Mouse (Mus musculus): ENCODE results near the gene Krt16.
"Not testable (repeated sequence)": the region's sequence is repeated elsewhere in the genome, so short reads cannot be mapped to it uniquely, and the experiment has no call there.

Krt16 gene

GRCm38 (mm10) chr11:100255514-100255913 lies 6.8 kb upstream of the Krt16 start:
- DNase-seq: no peak

GRCm38 (mm10) chr11:100254360-100255090 lies 5.8 kb upstream of the Krt16 start:
- no peak for DNase-seq

GRCm38 (mm10) chr11:100246471-100246870 lies 2.2 kb downstream of the Krt16 start:
- DNase-seq: not testable (repeated sequence)

DNA sequence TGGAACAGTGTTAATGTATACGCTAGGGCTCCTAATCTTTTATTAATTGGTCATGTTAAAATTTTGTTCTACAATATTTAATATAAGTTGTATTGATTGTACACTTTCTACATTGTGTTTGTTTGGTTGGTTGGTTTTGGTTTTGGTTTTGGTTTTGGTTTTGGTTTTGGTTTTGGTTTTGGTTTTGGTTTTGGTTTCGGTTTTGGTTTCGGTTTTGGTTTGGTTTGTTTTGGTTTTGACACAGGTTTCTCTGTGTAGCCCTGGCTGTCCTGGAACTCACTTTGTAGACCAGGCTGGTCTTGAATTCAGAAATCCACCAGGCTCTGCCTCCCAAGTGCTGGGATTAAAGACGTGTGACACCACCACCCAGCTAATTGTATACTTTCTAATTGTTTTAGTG lies 8.4 kb downstream of the Krt16 start:
- DNase-seq: not testable (repeated sequence)

GRCm38 (mm10) chr11:100221741-100222140 lies 27.0 kb downstream of the Krt16 start:
- no peak for DNase-seq

DNA sequence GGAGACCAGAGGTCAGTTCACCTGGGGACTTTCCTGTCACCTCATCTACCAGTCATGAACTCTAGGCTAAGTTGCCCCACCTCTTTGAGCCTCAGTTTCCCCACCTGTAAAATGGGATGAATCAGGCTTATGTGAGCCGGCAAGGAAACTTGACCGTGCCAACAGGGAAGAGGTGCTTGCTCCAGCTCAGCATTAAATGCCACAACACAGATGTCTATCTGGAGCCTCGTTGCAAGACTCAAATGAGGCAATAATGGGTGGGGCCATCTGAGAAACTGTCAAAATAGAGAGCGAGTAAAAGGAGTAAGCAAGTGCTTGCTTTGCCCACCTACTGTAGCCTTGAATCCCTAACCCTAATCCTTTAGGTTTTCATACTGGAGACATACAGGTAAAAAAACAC lies 29.4 kb downstream of the Krt16 start:
- no peak for DNase-seq

- DNase-seq: no peak
These were observed 40.2 kb downstream of the Krt16 start for GRCm38 (mm10) chr11:100208542-100208941.

- no peak for DNase-seq
These were observed 41.2 kb downstream of the Krt16 start, which contains the start of gene Krt14 for GRCm38 (mm10) chr11:100207498-100207897. TSS of gene Krt14 (minus strand) at chr11:100207548.

GRCm38 (mm10) chr11:100203448-100203847 lies 45.3 kb downstream of the Krt16 start:
- DNase-seq: no peak

DNA sequence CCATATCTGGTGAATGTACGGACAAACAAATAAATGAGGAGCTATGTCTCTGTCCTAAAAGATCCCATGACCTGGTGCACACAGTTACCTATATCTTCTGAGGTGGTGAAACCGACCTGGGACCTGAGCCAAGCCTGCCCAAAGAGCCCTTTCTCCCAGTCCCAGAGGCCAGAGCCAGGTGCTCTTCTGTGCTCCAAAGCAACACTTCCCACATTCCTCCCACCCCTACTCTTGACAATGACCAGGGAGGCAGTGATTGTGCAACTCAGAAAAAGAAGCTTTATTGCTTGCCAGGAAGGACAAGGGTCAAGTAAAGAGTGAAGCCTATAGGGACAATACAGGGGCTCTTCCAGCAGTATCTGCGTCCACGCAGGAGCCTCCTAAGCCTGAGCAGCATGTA lies 45.8 kb downstream of the Krt16 start:
- DNase-seq: no peak

DNA sequence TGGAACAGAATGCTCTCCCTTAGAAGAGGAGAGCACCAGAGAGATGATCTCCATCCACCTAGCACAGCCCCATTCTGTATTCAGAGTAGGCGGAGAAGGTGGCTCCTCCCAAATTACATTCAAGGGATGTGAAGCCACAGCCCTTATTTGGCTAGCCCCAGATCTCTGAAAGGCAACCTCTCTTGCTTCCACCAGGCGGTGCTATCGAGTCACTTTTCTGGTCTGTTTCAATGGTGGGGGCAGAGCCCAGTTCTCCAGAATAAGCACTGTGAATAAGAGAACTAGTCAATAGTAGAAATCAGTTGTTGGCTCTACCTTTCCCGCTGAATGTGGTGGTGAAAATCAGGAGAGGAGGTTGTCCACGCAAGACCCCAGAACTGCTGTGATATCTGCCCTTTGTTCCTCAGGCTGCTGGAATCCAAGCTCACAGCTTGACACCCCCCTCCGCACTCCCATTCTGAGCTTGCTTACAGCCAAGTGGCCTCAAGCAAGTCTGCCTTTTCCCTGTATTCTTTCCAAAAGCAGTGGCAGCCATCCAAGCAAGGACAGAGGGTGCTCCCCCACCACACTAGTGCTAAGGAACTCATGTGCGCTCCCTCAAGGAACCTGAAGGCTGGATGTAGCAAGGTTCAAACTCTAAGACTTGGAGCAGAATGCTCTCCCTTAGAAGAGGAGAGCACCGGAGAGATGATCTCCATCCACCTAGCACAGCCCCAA lies 48.4 kb downstream of the Krt16 start:
- DNase-seq: peak; percentile 1

DNA sequence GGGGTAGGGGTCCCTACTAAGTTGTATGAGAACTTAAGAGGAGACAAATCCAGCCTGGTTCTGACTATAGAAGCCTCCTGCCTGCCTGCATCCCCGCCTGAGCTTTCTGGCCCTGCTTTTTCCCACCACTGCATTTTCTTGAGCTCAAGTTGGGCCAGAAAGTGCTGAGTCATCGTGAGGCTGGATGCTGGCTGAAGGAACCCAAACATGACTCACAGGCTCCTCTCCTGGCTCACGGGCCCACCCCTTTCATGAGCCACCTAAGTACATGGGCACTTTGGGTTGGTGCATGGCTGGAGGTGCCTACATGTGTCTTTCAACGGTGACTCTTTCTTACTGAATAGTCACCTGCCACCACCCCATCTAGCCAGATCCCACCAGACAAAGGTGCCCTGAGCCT lies 50.0 kb downstream of the Krt16 start:
- no peak for DNase-seq
